Mouse (Mus musculus): Measurements from ENCODE around the gene Cpa4.

- TF ChIP-seq POLR2A (IDR thresholded peaks at IDR 0.05; ENCODE audit: low read depth, low read length) = no peak
- TF ChIP-seq SIN3A (IDR thresholded peaks at IDR 0.05; ENCODE audit: low read length) = no peak
Measured at GRCm38 (mm10) chr6:30535340-30535739, 32.8 kb upstream of the Cpa4 start.
